In the genomic region with DNA sequence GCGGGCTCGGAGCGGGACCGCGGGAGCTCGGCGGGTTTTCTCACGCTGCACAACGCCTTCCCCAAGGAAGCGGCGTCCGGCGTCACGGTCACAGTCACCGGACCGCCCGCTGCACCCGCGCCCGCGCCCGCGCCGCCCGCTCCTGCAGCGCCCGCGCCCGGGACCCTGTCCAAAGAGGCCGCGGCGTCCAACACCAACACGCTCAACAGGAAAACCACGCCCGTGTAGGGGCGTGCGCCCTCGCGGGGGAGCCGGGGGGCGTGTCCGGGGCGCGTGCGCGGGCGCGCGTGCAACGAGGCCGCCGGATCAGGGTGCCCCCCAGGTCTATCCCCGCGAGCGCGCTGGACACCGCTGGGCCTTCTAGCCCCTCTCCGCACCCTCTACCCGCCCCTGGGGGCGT, we compare ENCODE assay signal across 8 mouse cellular contexts. TPM values are rescaled to one million over a fixed set of nuclear protein-coding genes. Genes with fewer than 3 reads are reported as not detected.
DNase-seq lines count a peak whose midpoint lies in the region; ATAC-seq and TF ChIP-seq lines count a peak whose summit lies in the region.

No protein-coding gene starts in this region.

- ATAC-seq in embryonic facial prominence, embryonic 15.5 days (ENCODE audit: insufficient number of reproducible peaks, low FRiP score, low TSS enrichment, low read depth): peak; percentile 45; the same call in 1 of the 2 replicates
- ATAC-seq in hindbrain, embryonic 11.5 days (ENCODE audit: low FRiP score): peak; percentile 21; the same call in 1 of the 2 replicates
- no peak for ATAC-seq in limb, embryonic 13.5 days (ENCODE audit: low FRiP score, low read depth)

- peaks cover 82% of the 10 kb centered on the region for H3K27me3 ChIP-seq in embryonic facial prominence, embryonic 15.5 days
- H3K27me3 ChIP-seq in hindbrain, embryonic 11.5 days (ENCODE audit: control insufficient read depth, insufficient read depth, low read length): peaks cover 51% of the 10 kb centered on the region
- peaks cover 84% of the 10 kb centered on the region for H3K27me3 ChIP-seq in limb, embryonic 13.5 days
- H3K27me3 ChIP-seq in myocyte (ENCODE audit: control insufficient read depth, insufficient read depth, insufficient read length): peaks cover 11% of the 10 kb centered on the region

- no peak for TF ChIP-seq POLR2A in myocyte (IDR thresholded peaks at IDR 0.05; ENCODE audit: insufficient read length, low read depth)

- H3K9ac ChIP-seq in embryonic facial prominence, embryonic 15.5 days: no peak overlapping the region
- peak overlapping the region; percentile 65 for H3K9ac ChIP-seq in hindbrain, embryonic 11.5 days (ENCODE audit: low read depth, low read length)
- H3K9ac ChIP-seq in limb, embryonic 13.5 days: peak overlapping the region; percentile 73

- DNase-seq in thymus, adult 18-20 months: peak; percentile 37 to 41
- no peak for DNase-seq in thymus, postnatal 0 days (ENCODE audit: low spot score)
- peak; percentile 43 for DNase-seq in hindbrain, embryonic 11.5 days (ENCODE audit: low spot score)
- DNase-seq in layer of hippocampus, adult 9-10 months (ENCODE audit: low spot score): no peak
- DNase-seq in spleen, postnatal 14 days (ENCODE audit: low spot score in 2 of 2): no peak

- H3K9me3 ChIP-seq in embryonic facial prominence, embryonic 15.5 days (replicated peaks): no peaks in the 10 kb centered on the region
- no peaks in the 10 kb centered on the region for H3K9me3 ChIP-seq in hindbrain, embryonic 11.5 days (ENCODE audit: control insufficient read depth, low read length)
- no peaks in the 10 kb centered on the region for H3K9me3 ChIP-seq in limb, embryonic 13.5 days

- WGBS in embryonic facial prominence, embryonic 15.5 days: 0% methylated on average over 47 of the region's 60 CpGs
- under 1% methylated on average over 25 of the region's 60 CpGs for WGBS in hindbrain, embryonic 11.5 days
- WGBS in limb, embryonic 13.5 days: 0% methylated on average over 48 of the region's 60 CpGs

- peak overlapping the region; percentile 22 for H3ac ChIP-seq in myocyte (ENCODE audit: control insufficient read depth, insufficient read length)

- no peaks in the 10 kb centered on the region for H3K36me3 ChIP-seq in embryonic facial prominence, embryonic 15.5 days
- no peaks in the 10 kb centered on the region for H3K36me3 ChIP-seq in hindbrain, embryonic 11.5 days (ENCODE audit: control insufficient read depth, insufficient read depth, low read length)
- no peaks in the 10 kb centered on the region for H3K36me3 ChIP-seq in limb, embryonic 13.5 days
- H3K36me3 ChIP-seq in myocyte (ENCODE audit: control insufficient read depth, insufficient read depth): no peaks in the 10 kb centered on the region

- H3K4me3 ChIP-seq in embryonic facial prominence, embryonic 15.5 days (replicated peaks): peak overlapping the region; percentile 55
- H3K4me3 ChIP-seq in hindbrain, embryonic 11.5 days (ENCODE audit: low read depth, low read length): peak overlapping the region; percentile 53
- peak overlapping the region; percentile 57 for H3K4me3 ChIP-seq in limb, embryonic 13.5 days
- no peak overlapping the region for H3K4me3 ChIP-seq in myocyte

- H3K79me2 ChIP-seq in myocyte (ENCODE audit: control insufficient read depth, insufficient read depth): no peaks in the 10 kb centered on the region

- peaks cover 23% of the 10 kb centered on the region for H3K4me1 ChIP-seq in embryonic facial prominence, embryonic 15.5 days
- 0 out of 2 replicates have a peak, but pooled peaks cover 4% of the 10 kb centered on the region for H3K4me1 ChIP-seq in hindbrain, embryonic 11.5 days (replicated peaks; ENCODE audit: control insufficient read depth, insufficient read depth, low read length)
- H3K4me1 ChIP-seq in limb, embryonic 13.5 days: peaks cover 10% of the 10 kb centered on the region

- H3K4me2 ChIP-seq in embryonic facial prominence, embryonic 15.5 days (replicated peaks): peak overlapping the region; percentile 100
- H3K4me2 ChIP-seq in hindbrain, embryonic 11.5 days (replicated peaks; ENCODE audit: low read depth, low read length): peak overlapping the region; percentile 96
- H3K4me2 ChIP-seq in limb, embryonic 13.5 days (replicated peaks): peak overlapping the region; percentile 96
- peak overlapping the region; percentile 2 for H3K4me2 ChIP-seq in myocyte (ENCODE audit: low read depth)

- no peak overlapping the region for H3K27ac ChIP-seq in embryonic facial prominence, embryonic 15.5 days (replicated peaks)
- H3K27ac ChIP-seq in hindbrain, embryonic 11.5 days (ENCODE audit: low read depth, low read length): no peak overlapping the region
- no peak overlapping the region for H3K27ac ChIP-seq in limb, embryonic 13.5 days

TF ChIP-seq in myocyte, 11 proteins besides CTCF, POLR2A, EP300 and RAD21:
- TF ChIP-seq POLR2AphosphoS2 (IDR thresholded peaks at IDR 0.05; ENCODE audit: insufficient read length, low read depth): no peak
- no peak for TF ChIP-seq MAX (IDR thresholded peaks at IDR 0.05; ENCODE audit: low read depth)
- TF ChIP-seq TCF3 (IDR thresholded peaks at IDR 0.05; ENCODE audit: insufficient read length, low read depth): no peak
TF ChIP-seq in myocyte: peak in this region for 0.

RNA-seq across cellular contexts. Expression of gene Cacng6, which starts 8.6 kb away (rescaled TPM):
- polyA plus RNA-seq in thymus, postnatal 0 days (2015; fragmentation: Nextera tagmentation; extraction: Ambion mirVana): 0.13 and 0.26 TPM in 2 replicates
- 5.1 and 7.3 TPM in 2 replicates for polyA plus RNA-seq in embryonic facial prominence, embryonic 15.5 days (2015; fragmentation: Nextera tagmentation; extraction: Ambion mirVana)
- 0.08 and 0.45 TPM in 2 replicates for polyA plus RNA-seq in hindbrain, embryonic 11.5 days (2014; fragmentation: Nextera tagmentation; extraction: Ambion mirVana)
- 6.8 and 7.4 TPM in 2 replicates for polyA plus RNA-seq in limb, embryonic 13.5 days (2015; fragmentation: Nextera tagmentation; extraction: Ambion mirVana)
- polyA plus RNA-seq in myocyte (2012; fragmentation: generic; extraction: Trizol): 15.0 TPM

RNA-seq across cellular contexts. Expression of gene Cacng8, which starts 24.9 kb away (rescaled TPM):
- polyA plus RNA-seq in thymus, postnatal 0 days (2015; fragmentation: Nextera tagmentation; extraction: Ambion mirVana): 0.35 and 0.73 TPM in 2 replicates
- polyA plus RNA-seq in embryonic facial prominence, embryonic 15.5 days (2015; fragmentation: Nextera tagmentation; extraction: Ambion mirVana): 2.2 and 3.0 TPM in 2 replicates
- polyA plus RNA-seq in hindbrain, embryonic 11.5 days (2014; fragmentation: Nextera tagmentation; extraction: Ambion mirVana): 5.1 and 7.0 TPM in 2 replicates
- 6.5 and 6.8 TPM in 2 replicates for polyA plus RNA-seq in limb, embryonic 13.5 days (2015; fragmentation: Nextera tagmentation; extraction: Ambion mirVana)
- 0.18 TPM for polyA plus RNA-seq in myocyte (2012; fragmentation: generic; extraction: Trizol)

Comparison
In these comparisons a context has a peak if more than half of its experiments do, and no peak if none do; other contexts are left out.
1. DNase-seq: peak in thymus, adult 18-20 months (2 of 2) and hindbrain, embryonic 11.5 days (single experiment); none in thymus, postnatal 0 days (single experiment), layer of hippocampus, adult 9-10 months (single experiment) and spleen, postnatal 14 days (0 of 2).
2. H3K4me2 ChIP-seq: peak in every context shown above with its lines; median percentile 100 in embryonic facial prominence, embryonic 15.5 days; 96 in hindbrain, embryonic 11.5 days; 96 in limb, embryonic 13.5 days; 2 in myocyte.